ENCODE assay signal across 12 mouse cellular contexts in the genomic region with DNA sequence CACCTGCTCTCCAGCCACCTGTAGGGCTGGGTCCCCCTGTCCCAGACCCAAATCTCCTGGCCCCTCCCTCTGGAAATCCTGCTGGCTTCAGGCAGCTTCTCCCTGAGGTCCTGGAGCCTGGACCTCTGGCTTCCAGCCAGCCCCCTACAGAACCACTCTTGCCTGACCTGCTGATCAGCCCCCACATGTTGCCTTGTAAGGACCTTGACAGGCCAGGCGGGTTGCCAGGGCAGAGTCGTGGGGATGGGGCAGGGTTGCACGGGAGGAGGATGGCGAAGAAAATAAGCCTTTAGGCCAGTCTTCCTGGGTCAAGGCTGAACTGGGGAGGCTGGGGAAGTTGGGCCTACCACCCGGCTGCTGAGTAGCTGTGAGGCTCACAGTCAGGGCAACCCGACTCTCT. TPM values are rescaled to one million over a fixed set of nuclear protein-coding genes. Genes with fewer than 3 reads are reported as not detected.
DNase-seq lines count a peak whose midpoint lies in the region; ATAC-seq and TF ChIP-seq lines count a peak whose summit lies in the region.
"Had no signal": no experiment of that assay in that cellular context is flagged by ENCODE, and none has a peak within 500 bp of the region (broad histone marks: within the 10 kb centered on the region; RNA-seq: fewer than 3 reads in every experiment).

No protein-coding gene starts in this region.

- ATAC-seq in midbrain, postnatal 0 days (ENCODE audit: low FRiP score), result no peak
- ATAC-seq: forebrain, embryonic 13.5 days; intestine, embryonic 16.5 days; liver, embryonic 12.5 days had no signal

- no peak overlapping the region for H3K9ac ChIP-seq in midbrain, postnatal 0 days (replicated peaks; ENCODE audit: low read length, poor library complexity, severe bottlenecking)
- H3K9ac ChIP-seq: forebrain, embryonic 13.5 days; liver, embryonic 12.5 days had no signal

- peaks cover 10% of the 10 kb centered on the region for H3K4me1 ChIP-seq in heart, embryonic 10.5 days
- 0 out of 2 replicates have a peak, but pooled peaks cover 3% of the 10 kb centered on the region for H3K4me1 ChIP-seq in midbrain, postnatal 0 days (ENCODE audit: insufficient read depth, low read length)
- H3K4me1 ChIP-seq: forebrain, embryonic 13.5 days; liver, embryonic 12.5 days had no signal

- no peak overlapping the region for H3K4me2 ChIP-seq in midbrain, postnatal 0 days (ENCODE audit: low read depth, low read length, poor library complexity, severe bottlenecking)
- H3K4me2 ChIP-seq: forebrain, embryonic 13.5 days; liver, embryonic 12.5 days had no signal

- no peak overlapping the region for H3K4me3 ChIP-seq in heart, embryonic 10.5 days
- no peak overlapping the region for H3K4me3 ChIP-seq in midbrain, postnatal 0 days (ENCODE audit: low read depth, low read length)
- H3K4me3 ChIP-seq: forebrain, embryonic 13.5 days; liver, embryonic 12.5 days had no signal

- no peak for DNase-seq in heart, embryonic 10.5 days (ENCODE audit: low spot score)
- no peak for DNase-seq in heart, adult 9 months (ENCODE audit: low spot score in 2 of 2)
- peak; percentile 55 for DNase-seq in adrenal gland, adult 8-10 months
- DNase-seq in heart, postnatal 4 days, result peak; percentile 57
- peak; percentile 74 to 83 for DNase-seq in kidney, postnatal 36 days
- DNase-seq in thymus, postnatal 10 days (ENCODE audit: low spot score in 2 of 2), result no peak
- no peak for DNase-seq in frontal cortex, postnatal 10 days (ENCODE audit: low spot score in 2 of 2)
- DNase-seq in midbrain, postnatal 0 days (ENCODE audit: low spot score), result no peak

- 57% methylated on average over 6 of the region's 6 CpGs for WGBS in heart, embryonic 10.5 days
- 75% methylated on average over 6 of the region's 6 CpGs for WGBS in midbrain, postnatal 0 days

- TF ChIP-seq CTCF in midbrain, postnatal 0 days (IDR thresholded peaks at IDR 0.05), result no peak

- peak overlapping the region; percentile 59; the same call in 1 of the 2 replicates for H3K27ac ChIP-seq in heart, embryonic 10.5 days
- no peak overlapping the region for H3K27ac ChIP-seq in midbrain, postnatal 0 days (ENCODE audit: low read depth, low read length)
- H3K27ac ChIP-seq: forebrain, embryonic 13.5 days; liver, embryonic 12.5 days had no signal

- peaks cover 67% of the 10 kb centered on the region for H3K36me3 ChIP-seq in heart, embryonic 10.5 days
- H3K36me3 ChIP-seq in midbrain, postnatal 0 days (ENCODE audit: insufficient read depth, low read length), result 0 out of 2 replicates have a peak, but pooled peaks cover 4% of the 10 kb centered on the region

- peaks cover 9% of the 10 kb centered on the region for H3K27me3 ChIP-seq in heart, embryonic 10.5 days (ENCODE audit: insufficient read depth, poor library complexity, severe bottlenecking)
- H3K27me3 ChIP-seq in midbrain, postnatal 0 days (ENCODE audit: insufficient read depth, low read length), result peaks cover 6% of the 10 kb centered on the region

- H3K9me3 ChIP-seq in heart, embryonic 10.5 days, result no peaks in the 10 kb centered on the region
- no peaks in the 10 kb centered on the region for H3K9me3 ChIP-seq in midbrain, postnatal 0 days (ENCODE audit: low read length)
- H3K9me3 ChIP-seq: forebrain, embryonic 13.5 days; liver, embryonic 12.5 days had no signal

RNA-seq across cellular contexts. Expression of a gene that starts 8.9 kb away (rescaled TPM):
- polyA plus RNA-seq in heart, embryonic 10.5 days (2016; fragmentation: Nextera tagmentation; extraction: Ambion mirVana), result 22.1 and 24.9 TPM in 2 replicates
- 1 to 10 TPM; 5.1 to 7.8 (median 7.7) TPM for total RNA-seq in adrenal gland, adult 8-10 months (2022)
- total RNA-seq in heart, postnatal 4 days (2021), result 1 to 10 TPM; 3.0 TPM
- total RNA-seq in midbrain, postnatal 0 days (2014; rRNA removed), result 3.2 and 3.5 TPM in 2 replicates
- 1.7 and 2.0 TPM in 2 replicates for polyA plus RNA-seq in midbrain, postnatal 0 days (2015; fragmentation: Nextera tagmentation; extraction: Ambion mirVana)

RNA-seq across cellular contexts. Expression of a gene that starts 27.6 kb away (rescaled TPM):
- polyA plus RNA-seq in heart, embryonic 10.5 days (2016; fragmentation: Nextera tagmentation; extraction: Ambion mirVana), result 13.8 and 23.3 TPM in 2 replicates
- 1 to 10 TPM; 1.7 to 2.5 (median 1.8) TPM for total RNA-seq in adrenal gland, adult 8-10 months (2022)
- total RNA-seq in heart, postnatal 4 days (2021), result 10 to 100 TPM; 11.6 to 15.1 TPM
- 16.3 and 27.0 TPM in 2 replicates for total RNA-seq in midbrain, postnatal 0 days (2014; rRNA removed)
- 8.9 and 9.0 TPM in 2 replicates for polyA plus RNA-seq in midbrain, postnatal 0 days (2015; fragmentation: Nextera tagmentation; extraction: Ambion mirVana)
- total RNA-seq: megakaryocyte, adult 5-6 weeks had no signal

Comparison
In these comparisons a context has a peak if more than half of its experiments do, and no peak if none do; other contexts are left out.
1. DNase-seq: peak in adrenal gland, adult 8-10 months (single experiment), heart, postnatal 4 days (single experiment) and kidney, postnatal 36 days (2 of 2); none in heart, embryonic 10.5 days (single experiment), heart, adult 9 months (0 of 2), thymus, postnatal 10 days (0 of 2), frontal cortex, postnatal 10 days (0 of 2) and midbrain, postnatal 0 days (single experiment).